Mouse (Mus musculus) midbrain, postnatal 0 days (tissue): ENCODE data around the gene Atg16l2. TPM values are rescaled to one million over a fixed set of nuclear protein-coding genes. Genes with fewer than 3 reads are reported as not detected.

Experiments used
- ATAC-seq: fragments of 200-750 bp; cut with Nextera tagmentation; 2 replicates; pipeline ENCODE4 v1.8.0; 2017; ENCODE audit warnings: moderate number of reproducible peaks, mild to moderate bottlenecking, moderate TSS enrichment, moderate library complexity; ENCODE audit not compliant: low FRiP score
- DNase-seq: peaks from one replicate; pipeline ENCODE4 v3.0.0-alpha.2; 2015; ENCODE audit warnings: low spot score
- H3K27ac ChIP-seq: fragments of 300-500 bp; sonication (generic); 2 replicates; pipeline ENCODE4 v1.5.1; 2014; ENCODE audit warnings: low read depth, mild to moderate bottlenecking, low read length, mixed read lengths
- H3K27me3 ChIP-seq: fragments of 300-500 bp; sonication (generic); 2 replicates; pipeline ENCODE4 v1.6.1; 2014; ENCODE audit warnings: low read length, control low read depth, mixed read lengths; ENCODE audit not compliant: insufficient read depth
- H3K36me3 ChIP-seq: fragments of 300-500 bp; sonication (generic); 2 replicates; pipeline ENCODE4 v1.6.1; 2014; ENCODE audit warnings: low read length, control low read depth, mixed read lengths; ENCODE audit not compliant: insufficient read depth
- H3K4me1 ChIP-seq: fragments of 300-500 bp; sonication (generic); 2 replicates; pipeline ENCODE4 v1.6.1; 2014; ENCODE audit warnings: mild to moderate bottlenecking, control low read depth, antibody characterized with exemption, low read length, mixed read lengths; ENCODE audit not compliant: insufficient read depth
- H3K4me2 ChIP-seq: fragments of 300-500 bp; sonication (generic); 2 replicates; pipeline ENCODE4 v1.6.1; 2014; ENCODE audit warnings: low read depth, mild to moderate bottlenecking, low read length, mixed read lengths; ENCODE audit not compliant: poor library complexity, severe bottlenecking
- H3K4me3 ChIP-seq: fragments of 300-500 bp; sonication (generic); 2 replicates; pipeline ENCODE4 v1.5.1; 2014; ENCODE audit warnings: low read depth, mild to moderate bottlenecking, low read length, moderate library complexity
- H3K9ac ChIP-seq: fragments of 300-500 bp; sonication (generic); replicated peaks from 2 replicates; pipeline ENCODE4 v1.6.1; 2014; ENCODE audit warnings: mild to moderate bottlenecking, low read length, moderate library complexity, mixed read lengths; ENCODE audit not compliant: poor library complexity, severe bottlenecking
- H3K9me3 ChIP-seq: fragments of 300-500 bp; sonication (generic); 2 replicates; pipeline ENCODE4 v1.6.1; 2016; ENCODE audit warnings: low read length, control low read depth
- CTCF ChIP-seq: IDR thresholded peaks from 2 replicates; pipeline ENCODE4 v1.5.1; 2016; ENCODE audit warnings: antibody characterized with exemption, mild to moderate bottlenecking
- WGBS: fragments of 180-500 bp; shearing (Covaris S2); extraction: QIAGEN DNeasy Blood & Tissue Kit; methylation state at CpG from one replicate; pipeline ENCODE4 v1.1.7; 2014; 5-methylcytosine and 5-hydroxymethylcytosine counted together
- polyA plus RNA-seq: library from polyadenylated mRNA; unstranded; fragments of >200 nt; fragmentation: Nextera tagmentation; extraction: Ambion mirVana; gene quantifications from 2 replicates; pipeline ENCODE4 v1.2.1, GENCODE M21; 2015
- total RNA-seq: library from RNA; depleted of rRNA; stranded (reverse); fragments of >200 nt; gene quantifications from 2 replicates; pipeline ENCODE4 v1.2.3, GENCODE M21; 2014

Atg16l2 gene
- total and polyA plus RNA-seq, 2 experiments from 2014 or later, result 17.0 to 22.4 TPM

GRCm38 (mm10) chr7:101332045-101332831 lies 30.2 kb upstream of the Atg16l2 start:
- Histone ChIP-seq H3K9ac (no peak overlapping the region), H3K27ac (no peak overlapping the region), H3K36me3 (no peaks in the 10 kb centered on the region), H3K4me2 (no peak overlapping the region), H3K27me3 (no peaks in the 10 kb centered on the region), H3K4me3 (no peak overlapping the region), H3K9me3 (no peaks in the 10 kb centered on the region), H3K4me1 (0 out of 2 replicates have a peak, but pooled peaks cover 2% of the 10 kb centered on the region)
- ATAC-seq (no peak), DNase-seq (no peak)
- WGBS, result 81% methylated on average over 5 of the region's 5 CpGs
- no peak for TF ChIP-seq CTCF

- TF ChIP-seq CTCF, result no peak
- Histone ChIP-seq H3K9ac (no peak overlapping the region), H3K4me3 (no peak overlapping the region), H3K36me3 (no peaks in the 10 kb centered on the region), H3K9me3 (no peaks in the 10 kb centered on the region), H3K4me1 (0 out of 2 replicates have a peak, but pooled peaks cover 2% of the 10 kb centered on the region), H3K27ac (no peak overlapping the region), H3K27me3 (no peaks in the 10 kb centered on the region), H3K4me2 (no peak overlapping the region)
- WGBS, result 82% methylated on average over 4 of the region's 4 CpGs
- peak; percentile 8 for DNase-seq
- ATAC-seq, result no peak
Measured at GRCm38 (mm10) chr7:101330841-101331173, 28.8 kb upstream of the Atg16l2 start.

- ATAC-seq (no peak), DNase-seq (no peak)
- Histone ChIP-seq H3K4me1 (0 out of 2 replicates have a peak, but pooled peaks cover 2% of the 10 kb centered on the region), H3K27me3 (no peaks in the 10 kb centered on the region), H3K9me3 (no peaks in the 10 kb centered on the region), H3K4me3 (no peak overlapping the region), H3K36me3 (no peaks in the 10 kb centered on the region), H3K4me2 (no peak overlapping the region), H3K27ac (no peak overlapping the region), H3K9ac (no peak overlapping the region; the same call in 1 of the 2 replicates)
- no peak for TF ChIP-seq CTCF
- WGBS, result 78% methylated on average over 10 of the region's 10 CpGs
Measured at GRCm38 (mm10) chr7:101330074-101330840, 28.2 kb upstream of the Atg16l2 start.

- no peak overlapping the region for H3K4me3 ChIP-seq
- no peaks in the 10 kb centered on the region for H3K27me3 ChIP-seq
- 0 out of 2 replicates have a peak, but pooled peaks cover 2% of the 10 kb centered on the region for H3K4me1 ChIP-seq
- no peak overlapping the region for H3K4me2 ChIP-seq
- no peak overlapping the region for H3K9ac ChIP-seq
- DNase-seq (no peak), ATAC-seq (no peak)
- WGBS, result 62% methylated on average over 4 of the region's 4 CpGs
- no peak for TF ChIP-seq CTCF
- H3K9me3 ChIP-seq, result no peaks in the 10 kb centered on the region
- H3K27ac ChIP-seq, result no peak overlapping the region
- H3K36me3 ChIP-seq, result no peaks in the 10 kb centered on the region
Measured at GRCm38 (mm10) chr7:101329606-101330005, 27.6 kb upstream of the Atg16l2 start.

GRCm38 (mm10) chr7:101328621-101329158 lies 26.6 kb upstream of the Atg16l2 start:
- Histone ChIP-seq H3K4me1 (0 out of 2 replicates have a peak, but pooled peaks cover 2% of the 10 kb centered on the region), H3K36me3 (no peaks in the 10 kb centered on the region), H3K4me2 (no peak overlapping the region), H3K9ac (0 out of 2 replicates have a peak overlapping the region, but pooled peaks have one; percentile 34), H3K9me3 (no peaks in the 10 kb centered on the region), H3K27ac (no peak overlapping the region), H3K4me3 (no peak overlapping the region), H3K27me3 (no peaks in the 10 kb centered on the region)
- WGBS, result 56% methylated on average over 4 of the region's 4 CpGs
- peak; percentile 41 for TF ChIP-seq CTCF
- peak; percentile 71 for DNase-seq
- no peak for ATAC-seq
